Mouse (Mus musculus): ENCODE measurements around the gene Ttll12.

The Ttll12 gene

DNA sequence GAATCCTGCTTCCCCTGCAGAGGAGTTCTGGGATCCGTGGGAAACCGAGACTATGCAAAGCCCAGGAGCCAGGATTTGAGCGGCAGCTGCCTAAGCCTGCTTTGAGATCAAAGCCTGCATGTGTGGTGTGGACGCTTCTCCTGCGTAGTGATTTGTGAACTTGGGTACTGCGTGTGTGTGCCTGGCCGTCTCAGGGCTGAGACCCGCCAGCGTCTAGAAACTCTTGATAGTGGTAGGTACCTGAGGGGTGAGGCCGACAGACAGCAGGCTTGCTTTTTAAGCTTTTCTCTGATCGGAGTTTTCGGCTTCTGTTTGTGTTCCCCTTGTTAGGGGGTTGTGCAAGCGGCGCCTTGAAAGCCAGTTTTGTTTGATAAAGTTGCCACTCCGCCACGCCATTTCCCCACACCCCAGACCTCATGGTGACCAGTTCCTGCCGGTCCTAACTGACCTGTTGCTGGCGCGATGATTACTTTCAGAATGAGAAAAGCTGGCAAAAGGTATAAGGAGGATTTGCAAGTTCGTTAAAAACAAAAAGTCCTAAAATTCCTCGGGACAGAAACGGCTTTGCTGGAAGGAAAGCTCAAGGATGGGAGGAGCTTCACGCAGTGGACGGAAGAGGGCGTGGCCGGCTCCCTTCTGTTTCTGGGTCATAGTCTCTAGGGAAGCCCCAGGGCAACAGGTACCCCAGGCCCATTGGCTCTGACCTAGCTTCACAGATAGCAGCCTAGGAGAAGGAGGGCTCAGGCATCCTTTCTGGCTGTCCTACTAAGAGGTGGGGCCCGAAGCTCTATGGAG is 30.9 kb downstream of the Ttll12 start:
- DNase-seq (ENCODE audit: low read depth, low spot score), result no peak

DNA sequence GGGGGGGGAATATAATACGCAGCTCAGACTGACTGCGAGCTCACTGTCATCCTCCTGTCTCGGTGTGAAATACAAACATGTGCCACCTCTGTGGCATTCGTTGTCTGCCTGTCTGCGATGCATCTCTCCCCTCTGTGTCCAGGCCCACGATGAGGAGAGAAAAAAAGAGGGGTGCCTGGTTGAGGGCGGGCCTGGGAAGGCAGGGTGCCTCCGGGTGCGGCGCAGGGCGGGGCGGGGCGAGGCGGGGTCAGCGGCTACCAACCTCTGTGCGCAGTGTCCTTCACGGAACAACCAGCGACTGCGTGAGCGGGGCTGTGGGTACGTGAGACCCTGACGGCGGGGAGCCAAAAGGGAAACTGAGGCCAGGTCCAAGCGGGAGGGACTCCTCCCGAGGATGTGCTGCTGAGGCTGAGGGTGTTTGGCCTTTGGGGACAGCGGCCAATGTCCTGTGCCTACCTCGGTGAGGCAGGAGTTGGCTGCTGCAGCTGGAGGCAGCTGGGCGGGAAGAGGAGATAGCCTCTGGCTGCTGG is 31.6 kb downstream of the Ttll12 start, which contains the start of the genes Tspo and Mcat:
Gene Tspo (plus strand): TSS at position 266 of the 530 bp plus-strand sequence.
Gene Mcat (minus strand): TSS at position 461 of the 530 bp plus-strand sequence.
- DNase-seq (ENCODE audit: low read depth, low spot score), result no peak

DNA sequence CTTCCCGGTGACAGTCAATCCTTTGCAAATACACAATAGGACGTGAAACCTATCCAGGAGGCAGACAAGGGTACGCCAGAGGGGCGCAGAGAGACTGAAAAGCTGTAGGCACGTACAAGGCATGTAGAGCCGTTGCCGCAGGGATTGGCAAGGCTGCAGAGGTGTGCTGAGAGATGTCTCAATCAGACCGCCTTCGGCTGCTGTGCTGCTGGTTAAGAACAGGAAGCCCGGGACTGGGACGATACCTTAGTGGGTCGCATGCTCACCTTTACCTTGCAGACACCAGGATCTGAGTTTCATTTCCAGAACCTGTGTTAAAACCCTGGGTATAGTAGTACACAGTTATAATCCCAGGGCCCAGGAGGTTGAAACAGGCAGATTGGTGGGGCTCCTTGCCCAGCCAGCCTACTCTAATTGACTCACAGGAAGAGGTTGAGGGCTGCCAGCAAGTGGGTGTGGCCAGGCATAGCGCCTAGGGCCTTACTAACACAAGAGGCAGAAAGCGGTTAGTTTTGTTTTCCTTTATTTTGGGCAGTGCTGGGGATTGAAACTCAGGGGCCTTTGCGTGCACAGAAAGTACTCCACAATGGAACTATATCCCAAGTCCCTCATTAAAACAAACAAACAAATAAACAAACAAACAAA is 32.2 kb downstream of the Ttll12 start:
- DNase-seq (ENCODE audit: low read depth, low spot score), result no peak

DNA sequence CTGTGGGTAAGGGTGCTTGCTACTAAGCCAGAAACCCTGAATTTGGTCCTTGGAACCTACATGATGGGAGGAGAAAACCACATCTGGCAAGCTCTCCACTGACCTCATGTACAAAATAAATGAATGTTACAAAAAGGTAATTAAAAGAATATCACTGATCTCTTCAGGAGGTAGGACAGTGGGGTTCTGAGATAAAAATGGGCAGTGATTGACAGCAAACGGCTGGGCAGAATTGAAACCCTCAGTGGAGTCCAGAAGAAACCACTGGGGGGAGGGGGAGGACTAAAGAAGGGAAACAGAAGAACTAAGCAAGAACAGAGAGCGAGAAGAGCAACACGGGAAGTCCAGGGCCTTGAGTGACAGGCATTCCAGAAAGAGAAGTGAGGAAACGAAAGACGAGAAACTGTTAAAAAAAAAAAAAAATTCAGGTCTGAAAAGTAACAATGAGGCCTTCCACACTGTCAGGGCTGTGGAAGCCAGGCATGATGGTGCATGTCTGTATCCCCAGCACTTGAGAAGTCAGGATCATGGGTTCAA is 33.9 kb downstream of the Ttll12 start:
- DNase-seq (ENCODE audit: low read depth, low spot score), result no peak

- peak; percentile 84 for DNase-seq (ENCODE audit: low read depth, low spot score)
Measured at GRCm38 (mm10) chr15:83555161-83555974, 39.6 kb downstream of the Ttll12 start.

DNA sequence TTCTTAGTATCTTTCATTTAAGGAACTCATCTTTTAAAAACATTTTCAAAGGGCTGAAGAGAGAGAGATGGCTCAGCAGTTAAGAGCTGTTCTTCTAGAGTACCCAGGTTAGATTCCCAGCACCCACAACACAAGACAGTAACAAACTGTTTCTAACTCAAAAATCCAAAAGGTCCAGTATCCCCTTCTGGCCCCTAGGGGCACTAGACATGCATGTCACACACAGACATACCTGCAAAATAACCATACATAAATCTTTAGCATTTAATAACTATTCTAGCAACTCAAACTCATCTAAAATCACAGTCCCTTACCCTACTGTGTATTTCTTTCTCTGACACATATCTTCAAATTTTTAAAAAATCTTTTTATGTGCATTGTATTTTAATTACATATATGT is 41.1 kb downstream of the Ttll12 start:
- no peak for DNase-seq (ENCODE audit: low read depth, low spot score)

DNA sequence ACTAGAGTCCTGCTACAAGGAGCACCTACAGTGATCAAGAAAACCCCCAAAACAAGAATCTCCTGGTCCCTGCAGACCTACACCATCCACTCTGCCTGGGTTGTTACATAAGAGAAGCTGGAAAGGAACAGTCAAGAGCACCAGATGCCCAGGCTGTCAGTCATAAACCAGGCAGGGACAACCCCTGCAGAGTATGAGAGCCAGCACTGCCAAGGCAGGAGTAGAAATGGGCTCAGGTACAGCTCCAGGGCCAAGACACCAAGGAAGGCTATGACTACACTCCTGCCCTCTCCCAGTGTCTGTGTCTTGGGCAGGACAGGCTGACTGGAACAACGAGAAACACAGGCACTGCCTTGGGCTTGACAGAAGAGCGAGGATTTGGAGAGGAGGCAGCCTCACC is 44.8 kb downstream of the Ttll12 start:
- no peak for DNase-seq (ENCODE audit: low read depth, low spot score)

DNA sequence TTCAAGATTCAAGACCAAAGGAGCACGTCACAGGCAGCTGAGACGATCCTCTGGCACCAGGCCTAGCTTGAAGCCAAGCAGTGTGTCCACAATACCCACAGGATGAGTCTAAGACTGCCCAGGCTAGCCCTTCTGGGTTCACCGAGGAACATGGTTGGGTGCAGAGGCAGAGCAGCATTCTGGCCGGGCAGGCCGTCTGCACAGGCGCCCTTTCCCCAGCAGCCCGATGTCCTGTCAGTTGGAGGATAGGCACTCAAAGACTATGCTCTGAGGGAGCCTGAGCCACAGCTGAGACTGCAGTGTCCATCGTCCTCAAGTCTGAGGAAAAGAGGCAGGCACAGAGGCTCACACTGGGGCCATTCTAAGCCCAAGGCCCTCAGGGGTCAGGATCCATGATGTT is 47.8 kb downstream of the Ttll12 start:
- DNase-seq (ENCODE audit: low read depth, low spot score), result no peak

- DNase-seq (ENCODE audit: low read depth, low spot score), result no peak
Measured at GRCm38 (mm10) chr15:83546029-83546428, 48.9 kb downstream of the Ttll12 start.

DNA sequence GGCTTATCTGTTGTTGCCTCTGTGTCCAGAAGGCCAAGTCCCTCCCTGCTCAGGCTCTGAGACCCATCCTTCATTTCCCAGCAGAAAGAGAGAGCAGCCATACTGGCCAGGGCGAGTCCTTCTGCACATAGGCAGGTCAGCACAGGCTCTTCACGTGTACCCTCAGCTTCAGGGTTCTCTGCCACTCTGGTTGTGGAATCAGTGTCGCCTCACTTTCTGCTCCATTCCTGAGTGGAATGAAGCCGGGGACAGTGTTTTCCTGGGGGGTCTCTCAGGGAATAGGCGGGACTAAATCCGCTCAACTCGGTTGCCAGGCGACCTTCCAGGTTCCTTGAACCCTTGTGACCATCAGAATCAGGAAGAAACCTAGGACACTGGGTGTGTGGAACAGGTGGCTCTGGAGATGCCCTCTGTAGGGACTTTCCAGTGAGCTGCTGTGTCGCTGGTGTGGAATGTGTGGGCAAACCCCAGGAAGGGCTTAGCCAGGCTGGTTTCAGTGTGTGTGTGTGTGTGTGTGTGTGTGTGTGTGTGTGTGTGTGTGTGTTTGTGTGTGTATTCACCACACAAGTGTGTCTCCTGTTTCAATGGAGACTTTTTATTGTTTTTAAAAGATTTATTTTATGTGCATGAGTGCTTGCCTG is 53.2 kb downstream of the Ttll12 start:
- DNase-seq (ENCODE audit: low read depth, low spot score), result no peak

DNA sequence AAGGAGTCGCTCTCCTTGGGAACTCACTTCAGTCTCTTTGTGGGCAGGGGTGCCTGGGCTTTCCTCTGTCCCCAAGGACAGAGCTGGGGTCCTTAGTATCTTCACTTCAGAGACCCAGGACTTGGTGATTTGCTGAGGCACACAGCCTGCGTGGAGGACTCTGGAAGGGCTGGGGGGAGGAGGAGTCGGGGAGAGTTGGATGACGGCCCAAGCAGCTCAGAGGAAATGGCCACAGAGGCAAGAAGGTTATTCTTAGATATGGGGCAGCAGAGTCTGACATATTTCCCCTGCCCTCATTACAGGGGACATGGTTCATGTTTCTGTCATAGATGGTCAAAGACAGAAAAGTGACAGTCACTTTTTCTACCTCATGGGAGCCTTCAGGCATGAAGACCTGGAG is 55.1 kb downstream of the Ttll12 start:
- no peak for DNase-seq (ENCODE audit: low read depth, low spot score)

- DNase-seq (ENCODE audit: low read depth, low spot score), result no peak
Measured at GRCm38 (mm10) chr15:83538855-83539254, 56.1 kb downstream of the Ttll12 start.

DNA sequence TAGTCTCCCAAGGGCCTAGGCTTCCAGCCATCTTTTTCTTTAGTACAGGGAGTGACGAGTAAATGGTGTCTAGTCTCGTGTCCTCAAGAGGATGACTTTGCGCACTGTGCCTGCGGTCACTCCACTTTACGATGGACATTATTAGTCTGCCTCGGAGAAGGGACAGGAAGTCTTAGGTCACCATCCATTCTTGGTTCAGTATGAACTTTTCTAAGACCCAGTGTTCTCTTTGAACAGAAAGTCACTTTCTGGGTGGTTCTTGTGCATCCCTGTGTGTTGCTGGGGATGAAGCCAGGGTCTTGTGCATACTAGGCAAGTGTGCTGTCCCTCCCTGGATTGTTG is 59.1 kb downstream of the Ttll12 start:
- DNase-seq (ENCODE audit: low read depth, low spot score), result no peak

DNA sequence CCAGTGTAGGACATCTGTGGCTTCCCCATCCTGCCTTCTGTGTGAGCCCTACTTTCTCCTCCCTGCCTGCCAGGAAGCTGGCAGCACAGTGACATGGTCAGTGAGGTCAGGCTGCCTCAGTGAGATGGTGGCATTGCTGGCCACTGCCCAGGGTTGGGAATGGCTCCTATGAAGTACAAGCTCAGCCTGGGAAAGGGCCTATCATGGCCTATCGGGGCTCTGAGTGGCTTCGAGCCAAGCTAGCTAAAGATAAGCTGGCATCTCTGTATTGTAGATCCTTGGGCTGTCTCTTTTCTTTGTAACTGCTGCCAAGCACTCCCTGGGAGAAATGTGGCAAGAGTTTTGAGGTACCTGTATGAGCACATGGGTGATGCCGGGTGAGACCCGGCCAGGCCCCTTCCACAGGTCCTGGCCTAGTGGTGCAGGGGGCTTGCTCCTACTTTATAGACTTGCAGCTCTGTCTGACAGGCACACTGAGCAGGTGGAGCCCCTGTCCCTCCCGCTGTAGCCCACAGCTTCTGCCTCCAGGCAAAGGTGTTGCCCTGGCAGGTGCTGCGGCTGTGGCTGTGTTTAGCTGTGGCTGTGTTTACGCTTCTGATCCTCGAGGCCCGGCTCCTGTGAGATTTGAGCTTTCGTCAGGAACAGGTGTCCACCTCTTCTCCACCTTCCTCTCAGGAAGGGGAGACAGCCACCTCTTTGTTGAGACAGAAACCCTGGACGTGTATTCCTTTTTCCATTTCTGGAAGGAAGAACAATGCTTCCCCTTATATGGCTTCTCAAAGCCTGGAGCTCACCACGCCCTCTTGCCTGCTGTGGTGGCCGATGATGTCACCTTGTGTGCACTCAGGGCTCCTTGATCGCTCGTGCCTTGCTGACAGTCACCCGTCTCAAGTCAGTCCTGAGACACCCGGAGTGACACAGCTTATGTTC is 59.7 kb downstream of the Ttll12 start:
- DNase-seq (ENCODE audit: low read depth, low spot score), result no peak

DNA sequence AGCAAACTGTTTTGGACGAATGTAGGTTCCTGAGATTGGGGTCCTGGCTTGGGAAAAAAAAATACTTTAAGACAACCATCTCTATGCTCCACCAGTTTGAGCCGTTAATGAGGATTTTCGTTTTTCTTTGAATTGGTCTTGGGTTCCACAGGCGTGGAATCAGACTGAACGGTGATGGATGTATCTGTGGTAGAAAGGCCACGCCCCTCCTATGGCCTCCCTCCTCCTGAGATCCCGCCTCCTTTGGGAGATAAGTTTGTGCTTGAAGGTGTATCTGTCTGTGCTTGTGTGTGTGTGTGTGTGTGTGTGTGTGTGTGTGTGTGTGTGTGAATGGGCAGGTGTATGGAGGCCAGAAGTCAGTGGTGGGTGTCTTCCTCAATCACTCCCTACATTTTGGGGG is 62.4 kb downstream of the Ttll12 start:
- DNase-seq (ENCODE audit: low read depth, low spot score), result no peak

DNA sequence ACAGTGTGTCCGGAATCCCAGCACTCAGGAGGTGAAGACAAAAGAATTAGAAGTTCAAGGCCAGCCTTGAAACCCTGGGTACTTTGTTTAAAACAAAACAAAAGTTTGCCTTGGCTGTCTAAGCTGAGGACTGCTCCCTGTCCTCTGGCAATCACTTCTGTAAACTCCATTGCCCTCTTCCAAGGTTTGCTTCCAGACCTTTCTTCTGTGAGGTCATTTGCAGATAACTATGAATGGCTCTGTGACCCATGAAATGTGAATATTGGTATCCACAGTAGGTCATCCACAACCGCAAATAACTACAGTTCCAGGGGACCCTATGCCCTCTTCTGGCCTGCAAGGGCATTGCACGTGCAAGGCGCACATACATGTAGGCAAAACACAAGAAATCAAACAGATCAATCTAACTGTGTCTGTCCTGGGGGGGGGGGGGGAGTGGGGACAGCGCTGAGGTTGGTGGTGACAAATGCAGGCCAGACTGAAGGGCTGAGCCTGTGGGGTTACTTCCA is 62.9 kb downstream of the Ttll12 start:
- no peak for DNase-seq (ENCODE audit: low read depth, low spot score)

DNA sequence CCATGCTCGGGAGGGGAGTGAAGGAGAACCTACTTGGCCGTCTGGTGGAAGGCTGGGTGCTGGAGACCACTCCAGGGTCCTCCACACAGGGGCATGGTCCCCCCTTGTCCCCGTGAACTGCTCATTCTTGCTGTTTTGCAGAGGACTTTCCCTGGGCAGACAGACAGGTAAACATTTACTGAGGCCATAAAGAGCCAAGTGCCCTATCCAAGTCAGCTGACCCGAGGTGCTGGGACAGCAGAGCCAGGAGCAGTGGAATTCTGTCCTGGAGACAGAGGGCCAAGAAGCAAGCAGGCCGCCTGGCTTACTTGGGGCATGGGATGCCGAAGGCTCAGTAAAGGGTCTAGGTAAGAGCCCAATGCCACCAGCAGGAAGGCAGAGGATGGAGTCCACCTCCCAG is 64.3 kb downstream of the Ttll12 start:
- DNase-seq (ENCODE audit: low read depth, low spot score), result no peak

GRCm38 (mm10) chr15:83530233-83530632 is 64.7 kb downstream of the Ttll12 start:
- no peak for DNase-seq (ENCODE audit: low read depth, low spot score)

DNA sequence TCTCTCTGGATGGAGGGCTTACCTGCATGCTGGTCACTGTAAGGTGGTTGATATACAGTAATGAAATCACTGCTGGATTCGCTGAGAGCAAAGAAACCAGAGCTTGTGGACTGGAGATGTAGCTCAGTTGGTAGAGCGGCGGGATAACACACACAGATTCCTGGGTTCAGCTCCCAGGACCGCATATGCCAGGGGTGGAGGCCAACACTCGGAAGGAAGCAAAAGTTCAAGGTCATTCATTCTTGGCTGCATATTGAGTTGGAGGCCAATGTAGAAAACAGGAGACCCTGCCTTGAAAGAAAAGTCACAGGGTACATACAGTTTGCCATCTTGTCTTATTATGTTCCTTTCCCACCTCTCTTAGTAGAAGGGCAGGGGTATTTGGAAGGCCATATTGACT is 65.2 kb downstream of the Ttll12 start:
- DNase-seq (ENCODE audit: low read depth, low spot score), result no peak

DNA sequence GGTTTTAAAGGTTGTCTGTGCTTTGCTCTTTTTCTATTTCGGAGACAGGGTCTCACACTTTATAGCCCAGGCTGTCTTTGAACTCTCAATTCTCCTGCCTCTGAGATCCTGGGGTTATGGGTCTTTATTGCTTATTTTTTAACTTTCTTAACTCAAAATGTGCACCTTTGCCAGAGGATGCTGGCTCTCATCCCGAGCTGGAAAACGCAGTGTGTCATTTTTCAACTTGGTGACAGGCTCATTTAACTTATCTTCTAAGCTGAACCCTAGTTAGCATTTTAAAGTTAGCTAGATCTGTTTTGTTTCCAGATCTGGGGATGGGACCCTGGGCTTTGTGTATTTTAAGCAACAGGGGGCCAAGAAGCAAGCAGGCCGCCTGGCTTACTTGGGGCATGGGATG is 66.1 kb downstream of the Ttll12 start:
- no peak for DNase-seq (ENCODE audit: low read depth, low spot score)
